Mouse (Mus musculus) kidney, adult 2 months (tissue): Measurements from ENCODE around the gene Kcmf1.

Experiments used
- CTCF ChIP-seq: fragments of 200-500 bp; conservative IDR thresholded peaks from 2 replicates; pipeline ENCODE4 v1.5.1; 2011; ENCODE audit warnings: low read depth, mild to moderate bottlenecking, control low read depth, low read length, moderate library complexity, mixed read lengths; ENCODE audit not compliant: insufficient read depth, insufficient read length
- POLR2A ChIP-seq: fragments of 200-500 bp; IDR thresholded peaks from one replicate; pipeline ENCODE4 v1.6.1; 2011; ENCODE audit warnings: low read depth, low read length, control low read depth

DNA sequence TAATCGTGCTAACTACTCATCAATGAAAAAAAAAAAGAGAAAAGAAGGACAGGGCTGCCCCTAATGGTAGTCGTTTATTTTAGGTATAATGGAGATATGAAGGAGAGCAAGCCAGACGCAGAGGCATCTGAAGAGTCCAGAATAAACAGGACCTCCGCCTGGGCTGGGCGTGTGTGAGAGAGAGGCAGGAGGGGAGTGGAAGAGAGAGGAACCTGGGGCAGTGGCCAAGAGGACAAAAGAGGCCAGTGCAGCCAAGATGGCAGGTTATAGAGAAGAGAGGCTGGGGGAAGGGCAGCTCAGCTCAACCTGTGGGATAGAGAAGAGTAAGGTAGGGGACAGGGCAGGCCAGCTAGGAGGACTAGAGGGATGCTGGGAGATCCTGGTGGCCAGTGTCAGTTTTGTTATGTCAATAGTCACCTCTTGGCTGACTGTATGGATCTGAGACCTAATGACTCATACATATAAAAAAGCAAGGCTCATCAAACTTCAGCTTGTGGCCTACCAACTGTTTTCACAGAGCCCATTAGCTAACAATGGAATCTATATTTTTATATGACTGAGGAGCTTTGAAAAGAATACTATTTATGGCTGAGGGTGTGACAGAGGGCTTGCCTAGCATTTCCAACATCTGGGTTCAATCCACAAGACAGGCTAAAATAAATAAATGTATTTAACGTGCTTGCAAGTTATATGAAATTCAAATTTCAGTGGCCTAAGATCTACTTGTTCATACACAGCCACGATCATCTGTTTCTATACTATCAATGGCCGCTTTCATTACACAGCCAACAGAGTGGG is 16.9 kb downstream of the Kcmf1 start:
- no peak for TF ChIP-seq CTCF
- no peak for TF ChIP-seq POLR2A
